Mouse (Mus musculus): ENCODE measurements around the gene Plcl2. TPM values are rescaled to one million over a fixed set of nuclear protein-coding genes. Genes with fewer than 3 reads are reported as not detected.

The Plcl2 gene
- polyA plus RNA-seq, 1 experiment from 2014 or later, result 10.4 TPM

DNA sequence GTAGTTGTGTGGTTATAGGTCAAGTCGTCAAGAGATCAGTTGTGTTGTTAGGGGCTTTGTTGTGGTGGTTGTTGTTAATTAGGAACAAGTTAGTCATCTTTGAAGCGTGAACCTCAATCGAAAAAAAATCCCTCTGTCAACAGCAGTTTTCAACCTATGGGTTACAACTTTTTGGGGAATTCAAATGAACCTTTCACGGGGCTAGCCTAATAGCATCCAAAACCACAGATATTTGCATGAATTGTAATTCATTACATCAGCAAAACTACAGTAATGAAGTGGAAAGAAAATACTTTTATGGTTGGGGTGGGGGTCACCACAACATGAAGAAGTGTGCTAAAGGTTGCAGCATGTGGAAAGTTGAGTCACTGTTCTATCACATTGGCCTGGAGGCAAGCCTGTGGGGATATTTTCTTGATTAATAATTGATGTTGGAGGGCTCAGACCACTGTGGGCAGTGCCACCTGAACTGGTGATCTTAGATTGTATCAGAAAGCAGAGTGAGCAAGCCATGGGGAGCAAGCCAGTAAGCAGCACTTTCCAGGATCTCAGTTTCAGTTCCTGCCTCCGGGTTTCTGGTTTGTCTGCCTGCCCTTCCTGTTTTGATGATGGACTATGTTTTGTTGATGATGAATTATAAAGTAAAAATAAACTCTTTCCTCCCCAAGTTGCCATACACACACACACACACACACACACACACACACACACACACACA lies 61.6 kb downstream of the Plcl2 start:
- no peak for DNase-seq (ENCODE audit: low spot score)
- Histone ChIP-seq H3K4me3 (ENCODE audit: low read depth, low read length) (no peak overlapping the region), H3K9ac (ENCODE audit: low read length) (no peak overlapping the region), H3K4me2 (ENCODE audit: low read length) (no peak overlapping the region), H3K36me3 (ENCODE audit: control insufficient read depth, insufficient read depth, low read length) (no peaks in the 10 kb centered on the region), H3K27ac (ENCODE audit: low read depth, low read length) (no peak overlapping the region), H3K27me3 (replicated peaks; ENCODE audit: control insufficient read depth, insufficient read depth, low read length) (no peaks in the 10 kb centered on the region), H3K9me3 (replicated peaks; ENCODE audit: control insufficient read depth, low read length) (no peaks in the 10 kb centered on the region), H3K4me1 (ENCODE audit: control insufficient read depth, insufficient read depth, low read length) (no peaks in the 10 kb centered on the region)
- 79% methylated on average over 5 of the region's 5 CpGs for WGBS
- no peak for ATAC-seq

DNA sequence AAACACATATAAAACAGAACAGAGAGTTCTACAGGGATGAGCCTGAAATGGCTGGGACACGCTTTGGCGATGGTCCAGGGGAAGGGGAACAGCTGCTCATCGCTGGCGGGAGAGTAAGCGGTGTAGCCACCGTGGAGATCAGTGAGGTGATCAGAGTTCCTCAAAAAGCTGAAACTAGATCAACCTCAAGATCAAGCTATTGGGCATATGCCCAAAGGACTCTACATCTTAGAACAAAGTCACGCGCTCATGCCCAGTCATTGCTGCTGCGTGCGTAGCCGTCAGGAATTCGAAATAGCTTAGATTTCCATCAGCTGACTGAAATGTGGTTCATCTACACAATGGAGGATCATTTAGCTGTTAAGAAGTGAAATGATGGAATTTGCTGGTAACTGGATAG lies 65.0 kb downstream of the Plcl2 start:
- Histone ChIP-seq H3K27ac (ENCODE audit: low read depth, low read length) (no peak overlapping the region), H3K9me3 (replicated peaks; ENCODE audit: control insufficient read depth, low read length) (no peaks in the 10 kb centered on the region), H3K27me3 (replicated peaks; ENCODE audit: control insufficient read depth, insufficient read depth, low read length) (no peaks in the 10 kb centered on the region), H3K9ac (ENCODE audit: low read length) (no peak overlapping the region), H3K4me1 (ENCODE audit: control insufficient read depth, insufficient read depth, low read length) (no peaks in the 10 kb centered on the region), H3K4me3 (ENCODE audit: low read depth, low read length) (no peak overlapping the region), H3K36me3 (ENCODE audit: control insufficient read depth, insufficient read depth, low read length) (no peaks in the 10 kb centered on the region), H3K4me2 (ENCODE audit: low read length) (no peak overlapping the region)
- peak; percentile 23 for DNase-seq (ENCODE audit: low spot score)
- WGBS, result 93% methylated on average over 12 of the region's 12 CpGs
- ATAC-seq, result no peak

DNA sequence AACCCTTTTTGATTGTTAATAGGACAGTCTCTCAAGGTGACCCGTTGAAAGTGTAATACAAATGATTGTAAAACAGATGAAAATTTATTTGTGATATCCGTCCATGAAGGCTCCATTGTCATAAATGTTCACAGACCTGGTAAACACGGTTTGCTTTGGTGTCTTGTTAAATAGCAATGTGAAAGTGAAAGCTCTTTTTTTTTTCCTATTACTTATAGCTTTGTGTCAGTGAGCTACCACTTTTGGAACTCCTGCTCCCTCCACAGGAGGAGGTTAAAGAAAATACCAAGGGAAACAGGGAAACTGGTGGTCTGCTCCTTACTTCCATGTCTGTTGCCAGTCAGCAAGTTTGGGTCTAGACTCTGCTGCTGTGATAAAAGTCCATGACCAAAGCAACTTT lies 71.2 kb downstream of the Plcl2 start:
- ATAC-seq, result no peak
- H3K4me3 ChIP-seq (ENCODE audit: low read depth, low read length), result no peak overlapping the region
- no peak overlapping the region for H3K9ac ChIP-seq (ENCODE audit: low read length)
- WGBS, result 90% methylated on average over 3 of the region's 3 CpGs
- H3K27ac ChIP-seq (ENCODE audit: low read depth, low read length), result no peak overlapping the region
- H3K4me1 ChIP-seq (ENCODE audit: control insufficient read depth, insufficient read depth, low read length), result no peaks in the 10 kb centered on the region
- no peaks in the 10 kb centered on the region for H3K36me3 ChIP-seq (ENCODE audit: control insufficient read depth, insufficient read depth, low read length)
- H3K27me3 ChIP-seq (replicated peaks; ENCODE audit: control insufficient read depth, insufficient read depth, low read length), result no peaks in the 10 kb centered on the region
- no peak overlapping the region for H3K4me2 ChIP-seq (ENCODE audit: low read length)
- no peaks in the 10 kb centered on the region for H3K9me3 ChIP-seq (replicated peaks; ENCODE audit: control insufficient read depth, low read length)
- DNase-seq (ENCODE audit: low spot score), result no peak

DNA sequence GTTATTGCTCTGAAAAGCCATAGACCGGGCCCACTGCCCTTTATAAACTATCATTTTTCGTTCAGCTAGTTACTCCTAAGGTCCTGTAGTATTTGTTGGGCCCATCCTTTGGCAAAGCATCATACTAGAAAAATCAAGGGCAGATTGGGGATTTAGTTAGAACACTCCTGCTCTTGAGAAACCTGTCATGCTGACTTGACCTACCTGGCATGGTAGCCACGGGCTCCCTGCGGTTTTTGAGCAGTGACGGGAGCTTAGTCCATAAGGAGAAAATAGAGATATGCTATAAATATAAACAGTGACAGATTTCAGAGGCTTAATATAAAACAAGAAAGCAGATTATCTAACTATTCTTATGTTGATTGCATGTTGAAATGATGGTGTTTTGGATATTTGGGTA lies 77.6 kb downstream of the Plcl2 start:
- no peak for ATAC-seq
- no peak overlapping the region for H3K9ac ChIP-seq (ENCODE audit: low read length)

DNA sequence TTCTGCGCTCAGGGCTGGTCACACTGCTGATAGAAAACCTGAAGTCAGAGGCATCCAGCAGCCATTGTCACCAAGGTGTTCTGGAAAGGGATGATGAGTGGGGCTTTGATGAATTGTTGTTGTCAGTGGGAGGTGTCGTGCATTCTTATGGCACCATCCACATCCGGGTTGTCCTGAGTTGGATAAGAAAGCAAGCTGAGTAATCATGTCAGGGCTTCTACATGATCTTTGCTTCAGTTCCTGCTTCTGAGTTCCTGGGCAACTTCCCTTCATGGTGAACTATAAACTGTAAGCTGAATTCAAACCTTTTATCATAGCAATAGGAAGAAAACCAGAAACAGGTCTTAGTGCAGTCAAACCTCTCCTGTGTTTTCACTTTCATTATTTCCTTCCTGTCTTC lies 78.7 kb downstream of the Plcl2 start:
- Histone ChIP-seq H3K27me3 (replicated peaks; ENCODE audit: control insufficient read depth, insufficient read depth, low read length) (no peaks in the 10 kb centered on the region), H3K9ac (ENCODE audit: low read length) (no peak overlapping the region), H3K27ac (ENCODE audit: low read depth, low read length) (no peak overlapping the region), H3K4me3 (ENCODE audit: low read depth, low read length) (no peak overlapping the region), H3K9me3 (replicated peaks; ENCODE audit: control insufficient read depth, low read length) (no peaks in the 10 kb centered on the region), H3K4me2 (ENCODE audit: low read length) (no peak overlapping the region), H3K4me1 (ENCODE audit: control insufficient read depth, insufficient read depth, low read length) (no peaks in the 10 kb centered on the region), H3K36me3 (ENCODE audit: control insufficient read depth, insufficient read depth, low read length) (no peaks in the 10 kb centered on the region)
- WGBS, result 75% methylated on average over 3 of the region's 3 CpGs
- no peak for DNase-seq (ENCODE audit: low spot score)
- no peak for ATAC-seq

More for the DNA sequence above, 77.6 kb downstream of the Plcl2 start:
- WGBS, result 96% methylated on average over 5 of the region's 5 CpGs
- no peak for DNase-seq (ENCODE audit: low spot score)
- no peaks in the 10 kb centered on the region for H3K4me1 ChIP-seq (ENCODE audit: control insufficient read depth, insufficient read depth, low read length)
- H3K9me3 ChIP-seq (replicated peaks; ENCODE audit: control insufficient read depth, low read length), result no peaks in the 10 kb centered on the region
- H3K36me3 ChIP-seq (ENCODE audit: control insufficient read depth, insufficient read depth, low read length), result no peaks in the 10 kb centered on the region
- no peaks in the 10 kb centered on the region for H3K27me3 ChIP-seq (replicated peaks; ENCODE audit: control insufficient read depth, insufficient read depth, low read length)
- H3K4me3 ChIP-seq (ENCODE audit: low read depth, low read length), result no peak overlapping the region
- no peak overlapping the region for H3K27ac ChIP-seq (ENCODE audit: low read depth, low read length)
- H3K4me2 ChIP-seq (ENCODE audit: low read length), result no peak overlapping the region

DNA sequence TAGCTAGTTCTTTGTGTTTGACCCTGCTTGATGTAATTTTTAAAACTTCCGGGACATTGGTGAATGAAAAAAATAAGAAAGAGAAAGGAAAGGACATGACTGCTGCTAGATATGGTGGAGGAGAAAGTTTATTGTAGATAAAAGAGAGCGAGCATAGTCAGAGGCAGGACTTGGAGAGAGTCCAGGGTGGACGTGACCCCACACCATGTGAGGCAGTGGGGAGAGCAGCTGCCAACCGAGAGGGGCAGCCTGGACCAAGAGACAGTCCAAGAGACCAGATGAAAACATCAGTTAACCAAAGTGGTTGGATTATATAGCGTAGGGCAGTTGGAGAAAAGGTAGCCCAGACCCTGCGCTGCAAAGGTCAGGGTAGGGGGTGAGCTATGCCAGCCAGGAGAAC lies 91.0 kb downstream of the Plcl2 start:
- H3K36me3 ChIP-seq (ENCODE audit: control insufficient read depth, insufficient read depth, low read length), result no peaks in the 10 kb centered on the region
- no peaks in the 10 kb centered on the region for H3K9me3 ChIP-seq (replicated peaks; ENCODE audit: control insufficient read depth, low read length)
- H3K27ac ChIP-seq (ENCODE audit: low read depth, low read length), result no peak overlapping the region
- WGBS, result 74% methylated on average over 6 of the region's 6 CpGs
- no peaks in the 10 kb centered on the region for H3K27me3 ChIP-seq (replicated peaks; ENCODE audit: control insufficient read depth, insufficient read depth, low read length)
- ATAC-seq (no peak), DNase-seq (ENCODE audit: low spot score) (no peak)
- no peaks in the 10 kb centered on the region for H3K4me1 ChIP-seq (ENCODE audit: control insufficient read depth, insufficient read depth, low read length)
- H3K4me2 ChIP-seq (ENCODE audit: low read length), result no peak overlapping the region
- no peak overlapping the region for H3K4me3 ChIP-seq (ENCODE audit: low read depth, low read length)
- no peak overlapping the region for H3K9ac ChIP-seq (ENCODE audit: low read length)

DNA sequence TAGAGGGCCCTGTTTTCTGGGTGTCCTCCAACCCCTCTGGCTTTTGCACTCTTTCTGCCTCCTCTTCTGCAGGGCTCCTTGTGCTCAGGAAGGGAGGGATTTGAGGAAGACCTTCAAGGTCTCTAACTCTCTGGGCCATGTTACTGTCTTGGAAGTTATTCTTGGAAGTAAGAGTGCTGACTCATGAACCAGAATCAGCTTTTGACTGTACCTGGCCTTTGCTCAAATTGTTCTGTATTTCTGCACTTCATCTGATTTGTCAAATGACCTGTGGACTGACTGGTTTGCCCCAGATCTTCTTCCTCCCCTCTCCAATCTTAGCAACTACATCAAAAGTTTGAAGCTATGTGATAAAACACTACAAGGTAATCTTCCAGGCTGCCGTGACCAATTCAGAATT lies 91.5 kb downstream of the Plcl2 start:
- DNase-seq (ENCODE audit: low spot score), result no peak
- 81% methylated on average over 1 of the region's 1 CpGs for WGBS
- ATAC-seq, result no peak
- no peaks in the 10 kb centered on the region for H3K9me3 ChIP-seq (replicated peaks; ENCODE audit: control insufficient read depth, low read length)
- H3K9ac ChIP-seq (ENCODE audit: low read length), result no peak overlapping the region
- H3K36me3 ChIP-seq (ENCODE audit: control insufficient read depth, insufficient read depth, low read length), result no peaks in the 10 kb centered on the region
- no peaks in the 10 kb centered on the region for H3K27me3 ChIP-seq (replicated peaks; ENCODE audit: control insufficient read depth, insufficient read depth, low read length)
- no peaks in the 10 kb centered on the region for H3K4me1 ChIP-seq (ENCODE audit: control insufficient read depth, insufficient read depth, low read length)
- no peak overlapping the region for H3K4me2 ChIP-seq (ENCODE audit: low read length)
- no peak overlapping the region for H3K27ac ChIP-seq (ENCODE audit: low read depth, low read length)
- H3K4me3 ChIP-seq (ENCODE audit: low read depth, low read length), result no peak overlapping the region

DNA sequence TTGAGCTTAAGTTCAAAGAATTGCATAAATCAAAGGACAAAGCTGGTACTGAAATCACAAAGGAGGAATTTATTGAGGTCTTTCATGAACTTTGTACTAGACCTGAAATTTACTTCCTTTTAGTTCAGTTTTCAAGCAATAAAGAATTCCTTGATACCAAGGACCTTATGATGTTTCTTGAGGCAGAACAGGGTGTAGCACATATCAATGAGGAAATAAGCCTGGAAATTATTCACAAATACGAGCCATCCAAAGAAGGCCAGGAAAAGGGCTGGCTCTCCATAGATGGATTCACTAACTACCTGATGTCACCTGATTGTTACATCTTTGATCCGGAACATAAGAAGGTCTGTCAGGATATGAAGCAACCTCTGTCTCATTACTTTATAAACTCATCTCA lies 97.7 kb downstream of the Plcl2 start:
- no peaks in the 10 kb centered on the region for H3K9me3 ChIP-seq (replicated peaks; ENCODE audit: control insufficient read depth, low read length)
- peaks cover 18% of the 10 kb centered on the region for H3K36me3 ChIP-seq (ENCODE audit: control insufficient read depth, insufficient read depth, low read length)
- H3K4me3 ChIP-seq (ENCODE audit: low read depth, low read length), result no peak overlapping the region
- no peak overlapping the region for H3K27ac ChIP-seq (ENCODE audit: low read depth, low read length)
- no peaks in the 10 kb centered on the region for H3K27me3 ChIP-seq (replicated peaks; ENCODE audit: control insufficient read depth, insufficient read depth, low read length)
- no peak for ATAC-seq
- H3K4me2 ChIP-seq (ENCODE audit: low read length), result no peak overlapping the region
- 99% methylated on average over 2 of the region's 2 CpGs for WGBS
- H3K4me1 ChIP-seq (ENCODE audit: control insufficient read depth, insufficient read depth, low read length), result no peaks in the 10 kb centered on the region
- DNase-seq (ENCODE audit: low spot score), result no peak
- H3K9ac ChIP-seq (ENCODE audit: low read length), result no peak overlapping the region

DNA sequence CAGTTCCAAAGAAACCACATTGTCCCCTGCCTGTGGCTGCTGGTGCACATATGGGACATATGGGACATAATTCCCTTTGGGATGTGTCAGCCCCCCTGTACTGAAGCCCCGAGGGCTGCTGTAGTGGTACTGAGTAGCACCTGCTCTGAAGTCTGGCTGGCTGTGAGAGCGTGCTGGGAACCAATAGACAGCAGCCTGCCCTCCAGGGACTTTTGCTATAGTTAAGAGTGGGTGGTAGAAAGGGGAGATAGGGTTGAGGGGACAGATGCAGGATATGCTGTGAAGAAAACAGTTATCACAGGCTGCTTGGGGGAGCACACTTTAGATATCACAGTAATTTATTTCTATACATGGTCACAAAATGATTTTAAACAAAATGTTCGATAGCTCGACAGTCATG lies 100.7 kb downstream of the Plcl2 start:
- DNase-seq (ENCODE audit: low spot score), result peak; percentile 8
- ATAC-seq, result 0 out of 2 replicates have a peak, but pooled peaks have one; percentile 29
- H3K4me3 ChIP-seq (ENCODE audit: low read depth, low read length), result no peak overlapping the region
- H3K9me3 ChIP-seq (replicated peaks; ENCODE audit: control insufficient read depth, low read length), result 0 out of 2 replicates have a peak, but pooled peaks cover 3% of the 10 kb centered on the region
- H3K9ac ChIP-seq (ENCODE audit: low read length), result no peak overlapping the region
- H3K36me3 ChIP-seq (ENCODE audit: control insufficient read depth, insufficient read depth, low read length), result peaks cover 22% of the 10 kb centered on the region
- no peaks in the 10 kb centered on the region for H3K4me1 ChIP-seq (ENCODE audit: control insufficient read depth, insufficient read depth, low read length)
- no peak overlapping the region for H3K27ac ChIP-seq (ENCODE audit: low read depth, low read length)
- H3K4me2 ChIP-seq (ENCODE audit: low read length), result no peak overlapping the region
- no peaks in the 10 kb centered on the region for H3K27me3 ChIP-seq (replicated peaks; ENCODE audit: control insufficient read depth, insufficient read depth, low read length)
- 87% methylated on average over 4 of the region's 4 CpGs for WGBS
